Mouse (Mus musculus) myocyte (in vitro differentiated cells): ENCODE results near the gene Parvg.

ENCODE experiments used
- CEBPB ChIP-seq: IDR thresholded peaks from 2 replicates; pipeline ENCODE4 v1.6.1; 2011; ENCODE audit warnings: mild to moderate bottlenecking, moderate library complexity; ENCODE audit not compliant: poor library complexity, insufficient read depth, severe bottlenecking
- MAX ChIP-seq: IDR thresholded peaks from one replicate; pipeline ENCODE4 v1.6.1; 2011; ENCODE audit warnings: low read depth, mild to moderate bottlenecking, control low read depth
- MYOD1 ChIP-seq, 3 experiments: IDR thresholded peaks; one replicate each; pipeline ENCODE4 v1.6.1; 2011; ENCODE audit warnings: control low read depth in 2 of 3, low read depth in 2 of 3, mild to moderate bottlenecking in 2 of 3, moderate library complexity in 1 of 3; ENCODE audit not compliant: insufficient read length in 2 of 3, control insufficient read depth in 1 of 3
- POLR2A ChIP-seq: IDR thresholded peaks from one replicate; pipeline ENCODE4 v1.6.1; 2011; ENCODE audit warnings: low read depth, mild to moderate bottlenecking, control low read depth, moderate library complexity; ENCODE audit not compliant: insufficient read length
- TCF12 ChIP-seq: IDR thresholded peaks from one replicate; pipeline ENCODE4 v1.6.1; 2011; ENCODE audit warnings: mild to moderate bottlenecking, control low read depth; ENCODE audit not compliant: poor library complexity, insufficient read depth, severe bottlenecking

GRCm38 (mm10) chr15:84324870-84325553 is 1.2 kb downstream of the Parvg start:
- TF ChIP-seq MYOD1 (IDR thresholded peaks at IDR 0.05; ENCODE audit: control insufficient read depth in 1 of 3, insufficient read length in 2 of 3, low read depth in 2 of 3), result no peak
- TF ChIP-seq TCF12, result no peak
- no peak for TF ChIP-seq POLR2A
- TF ChIP-seq MAX, result no peak
- TF ChIP-seq CEBPB, result no peak
